Mouse (Mus musculus) forebrain, postnatal 0 days (tissue): ENCODE measurements at regions not wholly inside any gene's neighbourhood (a gene's known extent, or its start where the extent isn't known, plus 50 kb on each side); places are given as distances from the start of the nearest gene placed in this dataset.

ENCODE experiments used
- ATAC-seq: fragments of 200-750 bp; cut with Nextera tagmentation; 2 replicates; pipeline ENCODE4 v1.8.0; 2017; ENCODE audit warnings: mild to moderate bottlenecking, moderate library complexity
- DNase-seq: peaks from one replicate; pipeline ENCODE4 v3.0.0-alpha.2; 2015
- H3K27ac ChIP-seq: fragments of 300-500 bp; sonication (generic); 2 replicates; pipeline ENCODE4 v1.5.1; 2014; ENCODE audit warnings: low read depth, mild to moderate bottlenecking, antibody characterized with exemption, low read length, moderate library complexity, mixed read lengths
- H3K27me3 ChIP-seq: fragments of 300-500 bp; sonication (generic); 2 replicates; pipeline ENCODE4 v1.6.1; 2014; ENCODE audit warnings: mild to moderate bottlenecking, low read length, mixed read lengths; ENCODE audit not compliant: insufficient read depth
- H3K36me3 ChIP-seq: fragments of 300-500 bp; sonication (generic); 2 replicates; pipeline ENCODE4 v1.6.1; 2014; ENCODE audit warnings: mild to moderate bottlenecking, moderate library complexity; ENCODE audit not compliant: insufficient read depth
- H3K4me1 ChIP-seq: fragments of 300-500 bp; sonication (generic); 2 replicates; pipeline ENCODE4 v1.6.1; 2014; ENCODE audit warnings: antibody characterized with exemption; ENCODE audit not compliant: insufficient read depth
- H3K4me2 ChIP-seq: fragments of 300-500 bp; sonication (generic); 2 replicates; pipeline ENCODE4 v1.6.1; 2014; ENCODE audit warnings: low read depth, mild to moderate bottlenecking, moderate library complexity
- H3K4me3 ChIP-seq: fragments of 300-500 bp; sonication (generic); 2 replicates; pipeline ENCODE4 v1.5.1; 2014; ENCODE audit warnings: low read depth, low read length, mixed read lengths
- H3K9ac ChIP-seq: fragments of 300-500 bp; sonication (generic); 2 replicates; pipeline ENCODE4 v1.6.1; 2014; ENCODE audit warnings: mild to moderate bottlenecking
- H3K9me3 ChIP-seq: fragments of 300-500 bp; sonication (generic); 2 replicates; pipeline ENCODE4 v1.6.1; 2016; ENCODE audit warnings: low read length
- CTCF ChIP-seq: sonication (generic); IDR thresholded peaks from 2 replicates; pipeline ENCODE4 v1.5.1; 2016; ENCODE audit warnings: antibody characterized with exemption, control low read depth, low read depth
- WGBS: fragments of 180-500 bp; shearing (Covaris S2); extraction: QIAGEN DNeasy Blood & Tissue Kit; methylation state at CpG from one replicate; pipeline ENCODE4 v1.1.7; 2014; 5-methylcytosine and 5-hydroxymethylcytosine counted together

DNA sequence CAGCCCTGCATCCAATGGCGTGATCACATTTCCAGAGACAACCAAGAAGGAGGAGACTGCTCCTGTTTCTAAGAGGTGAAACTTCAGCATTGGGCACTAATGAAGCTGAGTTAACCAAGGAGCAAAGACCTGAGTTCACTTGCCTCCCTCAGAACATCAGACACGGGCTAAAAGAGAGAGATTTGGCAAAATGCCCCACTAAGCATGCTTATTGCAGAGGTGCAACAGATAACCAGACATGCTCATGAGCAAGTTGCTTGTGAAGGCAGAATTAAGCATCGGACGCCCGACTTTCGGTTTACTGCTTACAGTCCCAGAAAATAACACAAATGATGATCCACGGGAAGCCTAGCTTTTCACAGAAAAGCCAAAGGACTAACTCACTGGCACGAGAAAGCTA lies 228.8 kb downstream of the Gm4791 start:
- Histone ChIP-seq H3K27ac (no peak overlapping the region), H3K9me3 (no peaks in the 10 kb centered on the region), H3K4me2 (no peak overlapping the region), H3K27me3 (no peaks in the 10 kb centered on the region), H3K36me3 (no peaks in the 10 kb centered on the region), H3K4me1 (no peaks in the 10 kb centered on the region), H3K9ac (no peak overlapping the region), H3K4me3 (no peak overlapping the region)
- DNase-seq (no peak), ATAC-seq (no peak)
- no peak for TF ChIP-seq CTCF
- 73% methylated on average over 8 of the region's 8 CpGs for WGBS

- Histone ChIP-seq H3K9ac (no peak overlapping the region), H3K9me3 (no peaks in the 10 kb centered on the region), H3K4me2 (no peak overlapping the region), H3K36me3 (no peaks in the 10 kb centered on the region), H3K27me3 (no peaks in the 10 kb centered on the region), H3K4me3 (no peak overlapping the region), H3K4me1 (no peaks in the 10 kb centered on the region), H3K27ac (no peak overlapping the region)
- DNase-seq (no peak), ATAC-seq (no peak)
- 79% methylated on average over 5 of the region's 5 CpGs for WGBS
- TF ChIP-seq CTCF, result no peak
Observed at GRCm38 (mm10) chr9:47228736-47229135, 230.2 kb downstream of the Gm4791 start.

GRCm38 (mm10) chr9:47229296-47229695 lies 230.8 kb downstream of the Gm4791 start:
- DNase-seq, result no peak

DNA sequence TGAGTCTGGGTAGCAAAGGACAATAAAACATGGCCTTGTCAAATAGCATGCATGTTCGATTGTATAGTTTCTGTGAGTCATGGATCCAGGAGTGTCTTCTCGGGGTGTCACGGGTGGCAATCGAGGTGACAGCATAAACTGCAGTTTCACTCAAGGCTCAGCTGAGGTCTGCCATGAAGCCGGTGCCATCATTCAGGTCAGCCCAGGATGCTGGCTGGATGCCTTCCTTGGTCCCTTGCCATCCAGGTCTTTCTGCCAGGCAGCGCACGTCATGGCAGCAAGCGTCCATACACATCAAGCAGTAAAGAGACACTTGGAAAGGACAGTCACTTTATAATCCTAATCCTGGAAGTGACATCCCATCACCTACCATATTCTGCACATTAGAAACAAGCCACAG lies 242.4 kb downstream of the Gm4791 start:
- H3K9ac ChIP-seq, result no peak overlapping the region
- 73% methylated on average over 8 of the region's 8 CpGs for WGBS
- no peak for ATAC-seq
- DNase-seq, result no peak
- no peaks in the 10 kb centered on the region for H3K4me1 ChIP-seq
- H3K9me3 ChIP-seq, result no peaks in the 10 kb centered on the region
- no peak for TF ChIP-seq CTCF
- H3K27ac ChIP-seq, result no peak overlapping the region
- H3K27me3 ChIP-seq, result no peaks in the 10 kb centered on the region
- no peaks in the 10 kb centered on the region for H3K36me3 ChIP-seq
- no peak overlapping the region for H3K4me3 ChIP-seq
- no peak overlapping the region for H3K4me2 ChIP-seq

More at GRCm38 (mm10) chr9:47229296-47229695, 230.8 kb downstream of the Gm4791 start:
- ATAC-seq, result no peak
- Histone ChIP-seq H3K9me3 (no peaks in the 10 kb centered on the region), H3K27me3 (no peaks in the 10 kb centered on the region), H3K4me1 (no peaks in the 10 kb centered on the region), H3K4me2 (no peak overlapping the region), H3K9ac (no peak overlapping the region), H3K27ac (no peak overlapping the region), H3K36me3 (no peaks in the 10 kb centered on the region), H3K4me3 (no peak overlapping the region)
- WGBS, result 60% methylated on average over 6 of the region's 6 CpGs
- no peak for TF ChIP-seq CTCF

GRCm38 (mm10) chr9:47242051-47242450 lies 243.5 kb downstream of the Gm4791 start:
- 88% methylated on average over 6 of the region's 6 CpGs for WGBS
- H3K27me3 ChIP-seq, result no peaks in the 10 kb centered on the region
- ATAC-seq (no peak), DNase-seq (no peak)
- H3K4me2 ChIP-seq, result no peak overlapping the region
- no peak for TF ChIP-seq CTCF
- H3K27ac ChIP-seq, result no peak overlapping the region
- H3K9me3 ChIP-seq, result no peaks in the 10 kb centered on the region
- H3K36me3 ChIP-seq, result no peaks in the 10 kb centered on the region
- H3K9ac ChIP-seq, result no peak overlapping the region
- no peak overlapping the region for H3K4me3 ChIP-seq
- H3K4me1 ChIP-seq, result no peaks in the 10 kb centered on the region

- H3K36me3 ChIP-seq, result no peaks in the 10 kb centered on the region
- DNase-seq (no peak), ATAC-seq (no peak)
- H3K27me3 ChIP-seq, result no peaks in the 10 kb centered on the region
- no peak overlapping the region for H3K4me3 ChIP-seq
- H3K9me3 ChIP-seq, result no peaks in the 10 kb centered on the region
- TF ChIP-seq CTCF, result no peak
- no peak overlapping the region for H3K27ac ChIP-seq
- H3K4me1 ChIP-seq, result no peaks in the 10 kb centered on the region
- no peak overlapping the region for H3K4me2 ChIP-seq
- 61% methylated on average over 8 of the region's 8 CpGs for WGBS
- H3K9ac ChIP-seq, result no peak overlapping the region
Observed at GRCm38 (mm10) chr9:47242526-47242925, 244.0 kb downstream of the Gm4791 start.

GRCm38 (mm10) chr9:47249029-47249428 lies 250.5 kb downstream of the Gm4791 start:
- Histone ChIP-seq H3K9me3 (no peaks in the 10 kb centered on the region), H3K4me3 (no peak overlapping the region), H3K4me2 (no peak overlapping the region), H3K27ac (no peak overlapping the region), H3K36me3 (no peaks in the 10 kb centered on the region), H3K9ac (no peak overlapping the region), H3K27me3 (no peaks in the 10 kb centered on the region), H3K4me1 (no peaks in the 10 kb centered on the region)
- no peak for TF ChIP-seq CTCF
- DNase-seq (no peak), ATAC-seq (no peak)
- WGBS, result 64% methylated on average over 3 of the region's 3 CpGs

GRCm38 (mm10) chr9:47251160-47251559 lies 252.6 kb downstream of the Gm4791 start:
- Histone ChIP-seq H3K36me3 (no peaks in the 10 kb centered on the region), H3K9ac (no peak overlapping the region), H3K4me1 (no peaks in the 10 kb centered on the region), H3K4me2 (no peak overlapping the region), H3K27me3 (no peaks in the 10 kb centered on the region), H3K4me3 (no peak overlapping the region), H3K27ac (no peak overlapping the region), H3K9me3 (no peaks in the 10 kb centered on the region)
- TF ChIP-seq CTCF, result peak; percentile 52
- no peak for DNase-seq
- no peak for ATAC-seq
- 97% methylated on average over 2 of the region's 2 CpGs for WGBS
